Mouse (Mus musculus) olfactory bulb, adult 2 months (tissue): ENCODE data around the gene Prm3.

Source experiments
- CTCF ChIP-seq: fragments of 200-500 bp; IDR thresholded peaks from 2 replicates; pipeline ENCODE4 v1.5.1; 2012; ENCODE audit warnings: low read depth, mild to moderate bottlenecking, low read length, moderate library complexity; ENCODE audit not compliant: insufficient read depth
- POLR2A ChIP-seq: fragments of 200-500 bp; IDR thresholded peaks from 2 replicates; pipeline ENCODE4 v1.6.1; 2012; ENCODE audit warnings: mild to moderate bottlenecking, low read depth, low read length, moderate library complexity; ENCODE audit not compliant: insufficient read depth

- TF ChIP-seq POLR2A = no peak
- TF ChIP-seq CTCF = no peak
These were observed 18.8 kb downstream of the Prm3 start for GRCm38 (mm10) chr16:10771769-10772510.
